Mouse (Mus musculus): Measurements from ENCODE around the gene Dgka.

The Dgka gene

DNA sequence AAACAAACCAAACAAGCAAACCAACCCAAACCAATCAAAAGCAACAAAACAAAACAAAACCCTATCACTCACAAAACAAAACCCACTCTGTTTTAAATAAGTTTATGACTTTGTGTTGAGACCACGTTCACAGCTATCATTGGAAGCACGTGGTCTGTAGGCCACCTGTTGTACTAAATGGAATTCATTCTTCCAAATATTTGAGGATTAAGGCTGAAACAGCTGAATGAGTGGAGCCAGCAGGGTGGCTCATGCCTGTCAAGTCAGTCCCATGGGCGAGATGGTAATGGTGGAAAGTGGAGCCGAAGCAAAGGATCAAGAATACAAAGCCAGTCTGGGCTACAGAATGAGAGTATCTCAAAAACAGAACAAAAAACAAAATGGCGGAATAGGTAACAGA lies 43.9 kb downstream of the Dgka start:
- no peak for TF ChIP-seq GATA4 (IDR thresholded peaks at IDR 0.05; ENCODE audit: insufficient replicate concordance, low read length)

DNA sequence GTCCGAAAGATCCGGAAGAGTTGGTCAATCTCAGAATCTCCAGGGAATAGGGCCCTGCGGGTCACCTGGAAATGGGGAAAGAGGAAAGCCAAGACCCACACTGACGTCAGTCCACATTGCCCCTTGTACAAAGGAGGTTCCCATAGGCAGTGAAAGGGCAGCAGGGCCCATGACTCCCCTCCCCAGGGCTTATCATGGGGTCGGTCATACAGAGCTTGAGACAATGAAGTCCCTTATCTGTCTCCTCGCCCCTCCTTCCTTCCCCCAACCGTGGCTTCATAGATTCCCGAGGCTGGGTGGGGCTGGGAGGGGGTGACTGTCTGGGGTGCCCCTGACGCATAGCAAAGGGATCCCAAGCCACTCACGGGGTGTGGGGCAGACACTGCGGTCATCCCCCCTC lies 45.0 kb downstream of the Dgka start:
- no peak for TF ChIP-seq GATA4 (IDR thresholded peaks at IDR 0.05; ENCODE audit: insufficient replicate concordance, low read length)

DNA sequence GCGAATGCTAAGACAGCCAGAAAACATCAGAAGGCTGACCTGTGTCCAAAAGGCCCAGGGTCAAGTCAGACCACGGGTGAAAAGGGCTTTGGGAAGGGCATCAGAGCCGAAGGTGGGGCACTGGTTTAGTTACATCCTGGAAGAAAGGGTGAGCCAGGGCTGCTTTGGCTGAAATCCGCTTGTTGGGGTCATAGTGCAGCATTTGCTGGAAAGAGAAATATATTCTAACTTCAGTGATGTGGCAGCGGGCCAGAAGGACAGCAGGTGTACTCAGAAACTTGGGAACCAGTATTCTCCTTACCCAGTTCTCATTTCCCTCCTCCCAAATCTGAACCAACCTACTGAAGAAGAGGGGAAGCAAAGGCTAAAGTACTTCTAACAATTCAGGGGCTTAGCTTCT lies 45.6 kb downstream of the Dgka start:
- no peak for TF ChIP-seq GATA4 (IDR thresholded peaks at IDR 0.05; ENCODE audit: insufficient replicate concordance, low read length)

DNA sequence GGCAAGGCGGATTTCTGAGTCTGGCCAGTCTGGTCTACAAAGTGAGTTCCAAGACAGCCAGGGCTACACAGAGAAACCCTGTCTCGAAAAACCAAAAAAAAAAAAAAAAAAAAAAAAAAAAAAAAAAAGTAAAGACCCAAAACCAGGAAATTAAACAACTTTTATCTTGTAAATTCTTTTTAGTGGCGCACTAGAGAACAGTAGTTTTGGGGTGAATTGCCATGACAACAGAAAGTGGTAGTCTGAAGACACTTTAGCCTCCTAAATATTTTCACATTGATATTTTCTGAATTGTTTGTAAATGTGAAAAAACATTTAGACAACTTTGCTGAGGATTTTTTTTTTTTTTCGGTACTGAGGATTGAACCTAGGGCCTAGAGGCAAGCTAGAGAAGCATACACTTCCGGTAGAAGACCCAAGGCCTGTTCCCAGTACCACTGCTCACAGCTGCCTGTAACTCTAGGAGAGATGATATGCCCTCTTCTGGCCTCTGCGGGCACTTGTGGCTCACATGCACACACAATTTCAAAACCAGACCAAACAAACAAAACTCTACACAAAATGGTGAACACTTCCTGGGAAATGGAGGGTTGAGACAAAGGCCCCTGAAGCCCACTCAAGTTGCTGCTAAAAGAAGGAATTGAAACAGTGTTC lies 47.5 kb downstream of the Dgka start:
- TF ChIP-seq GATA4 (IDR thresholded peaks at IDR 0.05; ENCODE audit: insufficient replicate concordance, low read length) = no peak

GRCm38 (mm10) chr10:128695992-128696807 lies 48.5 kb downstream of the Dgka start, which contains the start of gene Rab5b:
Rab5b (minus strand) TSS chr10:128696264.
- no peak for TF ChIP-seq GATA4 (IDR thresholded peaks at IDR 0.05; ENCODE audit: insufficient replicate concordance, low read length)

- no peak for TF ChIP-seq GATA4 (IDR thresholded peaks at IDR 0.05; ENCODE audit: insufficient replicate concordance, low read length)
Observed at GRCm38 (mm10) chr10:128695411-128695991, 49.2 kb downstream of the Dgka start.

DNA sequence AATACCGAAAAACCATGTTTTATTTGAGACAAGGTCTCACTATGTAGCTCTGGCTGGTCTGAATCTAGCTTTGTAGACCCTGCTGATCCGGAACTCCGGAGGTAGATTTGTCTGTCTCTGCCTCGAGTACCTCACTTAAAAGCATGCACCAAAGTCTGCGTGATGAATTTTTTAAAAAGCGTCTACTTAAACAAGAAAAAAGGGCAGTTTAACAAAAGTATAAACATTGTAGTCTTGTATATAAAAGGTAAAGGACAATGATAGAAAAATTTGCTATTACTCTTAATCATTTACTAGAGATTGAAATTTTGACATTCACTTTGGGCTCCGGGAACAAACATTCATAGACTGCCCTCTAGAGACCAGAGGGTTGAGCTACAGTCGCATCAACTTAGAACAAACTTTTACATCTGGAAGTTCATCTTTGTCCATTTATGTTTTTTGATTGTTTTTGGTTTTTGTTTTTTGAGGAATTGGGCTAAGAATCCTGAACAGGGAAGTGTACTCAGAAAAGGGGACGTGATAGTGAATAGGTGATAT lies 70.1 kb downstream of the Dgka start:
- TF ChIP-seq GATA4 (IDR thresholded peaks at IDR 0.05; ENCODE audit: insufficient replicate concordance, low read length) = no peak

DNA sequence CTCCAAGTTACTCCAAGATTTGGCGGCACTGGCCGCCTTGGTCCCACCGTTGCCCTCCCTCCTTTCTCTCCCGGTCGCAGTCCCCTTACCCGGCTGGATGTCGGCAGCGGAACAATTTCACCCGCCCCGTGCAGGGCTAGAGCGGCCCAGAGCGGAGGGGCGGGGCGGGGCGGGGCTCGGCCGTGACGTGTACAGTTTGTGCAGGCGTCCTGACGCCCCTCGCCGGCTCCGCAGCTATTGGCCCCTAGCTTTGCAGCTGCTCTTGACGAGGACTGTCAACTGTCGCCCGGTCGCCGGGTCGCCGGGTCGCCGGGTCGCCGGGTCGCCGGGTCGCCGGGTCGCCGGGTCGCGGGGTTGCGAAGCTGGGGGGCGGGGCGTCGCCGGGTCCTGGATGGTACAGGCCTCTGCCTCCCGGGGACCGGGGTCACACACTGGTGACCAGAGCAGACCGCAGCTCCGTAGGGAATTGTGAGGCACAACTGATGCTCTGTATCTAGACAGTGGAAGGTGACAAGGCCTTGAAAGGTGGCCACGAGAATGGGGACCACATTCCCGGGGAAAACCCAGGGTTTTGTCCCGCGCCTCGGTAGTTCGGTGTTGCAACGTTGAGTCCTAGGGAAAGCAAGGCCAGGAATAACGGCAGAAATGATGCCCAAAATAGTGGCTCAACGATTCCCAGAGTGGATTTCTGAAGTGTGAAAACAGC lies 70.7 kb downstream of the Dgka start, which contains the start of gene Suox:
Gene Suox, minus strand, starts transcription at position 311 of the 706 bp plus-strand sequence.
- no peak for TF ChIP-seq GATA4 (IDR thresholded peaks at IDR 0.05; ENCODE audit: insufficient replicate concordance, low read length)

DNA sequence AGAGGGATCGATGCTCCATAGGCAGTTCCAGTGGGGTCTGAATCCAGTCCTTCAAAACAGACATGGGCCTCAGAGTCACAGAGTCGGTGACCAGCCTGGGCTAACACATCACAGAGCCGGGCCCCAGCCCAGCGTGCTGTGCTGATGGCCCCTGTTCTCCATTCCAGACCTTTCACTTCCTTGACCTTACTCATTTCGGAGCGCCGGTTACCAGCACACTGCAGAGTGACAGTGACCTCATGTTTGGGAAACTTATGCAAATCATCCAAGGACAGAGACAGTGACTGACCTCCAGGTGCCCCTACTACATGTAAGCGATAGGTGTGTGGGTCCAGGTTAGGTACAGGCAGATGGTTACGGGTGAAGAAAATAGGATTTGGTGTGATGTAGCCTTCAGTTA lies 73.5 kb downstream of the Dgka start:
- no peak for TF ChIP-seq GATA4 (IDR thresholded peaks at IDR 0.05; ENCODE audit: insufficient replicate concordance, low read length)
